Mouse (Mus musculus) G1E (cell line): ENCODE results near the gene Dlgap1. TPM values are rescaled to one million over a fixed set of nuclear protein-coding genes. Genes with fewer than 3 reads are reported as not detected.
"Not testable (repeated sequence)": the region's sequence is repeated elsewhere in the genome, so short reads cannot be mapped to it uniquely, and the experiment has no call there.

Experiments used
- ATAC-seq: 2 replicates; pipeline ENCODE4 v1.8.0; 2016; ENCODE audit warnings: mild to moderate bottlenecking; ENCODE audit not compliant: insufficient number of reproducible peaks, poor library complexity, low FRiP score, severe bottlenecking; ENCODE audit errors: extremely low read depth
- DNase-seq: peaks from one replicate; pipeline ENCODE4 v3.0.0; 2012; ENCODE audit warnings: low spot score
- H3K27me3 ChIP-seq: 2 replicates; pipeline ENCODE4 v1.6.1; 2012; ENCODE audit warnings: mild to moderate bottlenecking, low read length, inconsistent platforms; ENCODE audit not compliant: insufficient read depth
- H3K36me3 ChIP-seq: replicated peaks from 2 replicates; pipeline ENCODE3; 2012; ENCODE audit warnings: mild to moderate bottlenecking, inconsistent platforms
- H3K4me1 ChIP-seq: 2 replicates; pipeline ENCODE4 v1.6.1; 2012; ENCODE audit warnings: low read depth, low read length, inconsistent platforms, mixed read lengths; ENCODE audit not compliant: insufficient read depth
- H3K4me3 ChIP-seq: 2 replicates; pipeline ENCODE4 v1.5.1; 2012; ENCODE audit warnings: low read depth, mild to moderate bottlenecking, inconsistent platforms, low read length, moderate library complexity, mixed read lengths
- H3K9me3 ChIP-seq: replicated peaks from 2 replicates; pipeline ENCODE4 v1.6.1; 2012; ENCODE audit warnings: inconsistent platforms
- CTCF ChIP-seq: IDR thresholded peaks from 2 replicates; pipeline ENCODE4 v1.5.1; 2012; ENCODE audit warnings: low read depth, low read length, inconsistent platforms, mixed read lengths
- GATA1 ChIP-seq: IDR thresholded peaks from 2 replicates; pipeline ENCODE4 v1.6.1; 2012; ENCODE audit warnings: borderline replicate concordance, low read length, inconsistent platforms, mixed read lengths
- GATA2 ChIP-seq: IDR thresholded peaks from 2 replicates; pipeline ENCODE4 v1.6.1; 2012; ENCODE audit warnings: low read depth, low read length, inconsistent platforms, borderline replicate concordance
- POLR2AphosphoS5 ChIP-seq: IDR thresholded peaks from 2 replicates; pipeline ENCODE4 v1.6.1; 2012; ENCODE audit warnings: low read depth, low read length, inconsistent platforms; ENCODE audit not compliant: insufficient replicate concordance
- TAL1 ChIP-seq: conservative IDR thresholded peaks from 2 replicates; pipeline ENCODE4 v1.6.1; 2012; ENCODE audit warnings: low read depth, low read length, inconsistent platforms, mixed read lengths
- polyA plus RNA-seq: library from polyadenylated mRNA; stranded (reverse); fragments of >175 nt; gene quantifications from 2 replicates; pipeline ENCODE4 v1.2.3, GENCODE M21; 2012
- total RNA-seq, 2 experiments: library from RNA; stranded (forward) in 1 of 2; stranded (reverse) in 1 of 2; fragments of 200-1000 nt in 1 of 2; fragments of >200 nt in 1 of 2; fragmentation: Nextera tagmentation in 1 of 2; gene quantifications; 2 replicates each; pipeline ENCODE4 v1.2.3; 2014 to 2017

Dlgap1 gene
- total and polyA plus RNA-seq, 3 experiments = 0.22 TPM; not detected in 2

GRCm38 (mm10) chr17:70835071-70835790 is 866.4 kb downstream of the Dlgap1 start:
- TF ChIP-seq GATA2 = no peak
- TF ChIP-seq GATA1 = no peak
- no peak for TF ChIP-seq TAL1
- no peak for TF ChIP-seq POLR2AphosphoS5
- TF ChIP-seq CTCF = no peak
- ATAC-seq = no peak
- Histone ChIP-seq H3K36me3 (peaks cover 2% of the 10 kb centered on the region), H3K4me3 (no peak overlapping the region), H3K27me3 (no peaks in the 10 kb centered on the region), H3K4me1 (no peaks in the 10 kb centered on the region), H3K9me3 (peaks cover 13% of the 10 kb centered on the region)
- DNase-seq = no peak

- no peak for TF ChIP-seq GATA1
- TF ChIP-seq CTCF = no peak
- TF ChIP-seq POLR2AphosphoS5 = no peak
- no peak for TF ChIP-seq GATA2
- H3K9me3 ChIP-seq = peaks cover 13% of the 10 kb centered on the region; the same call in 1 of the 2 replicates
- DNase-seq (no peak), ATAC-seq (no peak)
- peaks cover 10% of the 10 kb centered on the region for H3K36me3 ChIP-seq
- H3K27me3 ChIP-seq = no peaks in the 10 kb centered on the region
- H3K4me1 ChIP-seq = no peaks in the 10 kb centered on the region
- no peak overlapping the region for H3K4me3 ChIP-seq
These were observed 867.9 kb downstream of the Dlgap1 start for GRCm38 (mm10) chr17:70836820-70837219.

- H3K27me3 ChIP-seq, H3K4me3 ChIP-seq, H3K4me1 ChIP-seq, ATAC-seq, DNase-seq: not testable (repeated sequence)
- Histone ChIP-seq H3K9me3 (peaks cover 11% of the 10 kb centered on the region; the same call in 1 of the 2 replicates), H3K36me3 (peaks cover 12% of the 10 kb centered on the region)
These were observed 868.6 kb downstream of the Dlgap1 start for GRCm38 (mm10) chr17:70837474-70837873.

- Histone ChIP-seq H3K9me3 (peaks cover 8% of the 10 kb centered on the region; the same call in 1 of the 2 replicates), H3K4me3 (no peak overlapping the region), H3K36me3 (peaks cover 15% of the 10 kb centered on the region), H3K27me3 (no peaks in the 10 kb centered on the region), H3K4me1 (no peaks in the 10 kb centered on the region)
- ATAC-seq (no peak), DNase-seq (no peak)
- no peak for TF ChIP-seq CTCF
These were observed 869.2 kb downstream of the Dlgap1 start for GRCm38 (mm10) chr17:70838031-70838430.

- no peaks in the 10 kb centered on the region for H3K27me3 ChIP-seq
- H3K9me3 ChIP-seq = peaks cover 9% of the 10 kb centered on the region; the same call in 1 of the 2 replicates
- no peak overlapping the region for H3K4me3 ChIP-seq
- no peak for DNase-seq
- H3K4me1 ChIP-seq = no peaks in the 10 kb centered on the region
- no peak for TF ChIP-seq POLR2AphosphoS5
- no peak for TF ChIP-seq TAL1
- TF ChIP-seq GATA1 = no peak
- no peak for TF ChIP-seq CTCF
- TF ChIP-seq GATA2 = no peak
- peaks cover 20% of the 10 kb centered on the region for H3K36me3 ChIP-seq
- no peak for ATAC-seq
These were observed 869.7 kb downstream of the Dlgap1 start for GRCm38 (mm10) chr17:70838533-70838932.

- no peak for TF ChIP-seq CTCF
- no peak for TF ChIP-seq GATA1
- no peak for TF ChIP-seq GATA2
- TF ChIP-seq TAL1 = no peak
- no peak for TF ChIP-seq POLR2AphosphoS5
- no peaks in the 10 kb centered on the region for H3K27me3 ChIP-seq
- H3K36me3 ChIP-seq = peaks cover 47% of the 10 kb centered on the region
- DNase-seq (no peak), ATAC-seq (no peak)
- peaks cover 2% of the 10 kb centered on the region; the same call in 1 of the 2 replicates for H3K4me1 ChIP-seq
- H3K4me3 ChIP-seq = no peak overlapping the region
- 0 out of 2 replicates have a peak, but pooled peaks cover 5% of the 10 kb centered on the region for H3K9me3 ChIP-seq
These were observed 874.4 kb downstream of the Dlgap1 start for GRCm38 (mm10) chr17:70843252-70843651.

- TF ChIP-seq GATA2 (no peak), POLR2AphosphoS5 (no peak), TAL1 (no peak), CTCF (no peak), GATA1 (no peak)
- ATAC-seq (no peak), DNase-seq (no peak)
- Histone ChIP-seq H3K4me3 (no peak overlapping the region), H3K36me3 (peaks cover 46% of the 10 kb centered on the region), H3K27me3 (no peaks in the 10 kb centered on the region), H3K9me3 (peaks cover 12% of the 10 kb centered on the region; the same call in 1 of the 2 replicates), H3K4me1 (peaks cover 2% of the 10 kb centered on the region; the same call in 1 of the 2 replicates)
These were observed 876.1 kb downstream of the Dlgap1 start for GRCm38 (mm10) chr17:70844971-70845370.
